Mouse (Mus musculus) MEL (cell line): ENCODE measurements around the gene Hoxa3. TPM values are rescaled to one million over a fixed set of nuclear protein-coding genes. Genes with fewer than 3 reads are reported as not detected.

Experiments used
- DNase-seq: peaks from one replicate; pipeline ENCODE4 v3.0.0; 2011; ENCODE audit warnings: low read depth, low spot score
- H3K27ac ChIP-seq: 2 replicates; pipeline ENCODE4 v1.5.1; 2012; ENCODE audit warnings: low read depth, mild to moderate bottlenecking, control low read depth, low read length, moderate library complexity; ENCODE audit not compliant: control insufficient read depth
- H3K27me3 ChIP-seq, 2 experiments: fragments of 150-350 bp in 1 of 2; sonication (generic) in 1 of 2; 2 replicates each; pipeline ENCODE4 v1.6.1; 2012; ENCODE audit warnings: low read length in 2 of 2, mild to moderate bottlenecking in 2 of 2, improper control_type of control experiment in 1 of 2, moderate library complexity in 1 of 2; ENCODE audit not compliant: insufficient read depth in 2 of 2, control insufficient read depth in 1 of 2
- H3K36me3 ChIP-seq, 2 experiments: 2 replicates each; pipeline ENCODE4 v1.6.1; 2012 to 2014; ENCODE audit warnings: low read length in 2 of 2, improper control_type of control experiment in 1 of 2, inconsistent platforms in 1 of 2, mild to moderate bottlenecking in 1 of 2; ENCODE audit not compliant: insufficient read depth in 2 of 2, control insufficient read depth in 1 of 2
- H3K4me1 ChIP-seq, 2 experiments: fragments of 150-350 bp in 1 of 2; sonication (generic) in 1 of 2; 2 replicates each; pipeline ENCODE4 v1.6.1; 2012; ENCODE audit warnings: low read length in 2 of 2, improper control_type of control experiment in 1 of 2, mild to moderate bottlenecking in 1 of 2; ENCODE audit not compliant: insufficient read depth in 2 of 2, control insufficient read depth in 1 of 2
- H3K4me3 ChIP-seq, 2 experiments: fragments of 150-350 bp in 1 of 2; sonication (generic) in 1 of 2; 2 replicates each; pipeline ENCODE4 v1.5.1; 2012; ENCODE audit warnings: low read depth in 2 of 2, low read length in 2 of 2, mild to moderate bottlenecking in 2 of 2, moderate library complexity in 2 of 2, control low read depth in 1 of 2, improper control_type of control experiment in 1 of 2; ENCODE audit not compliant: control insufficient read depth in 1 of 2, insufficient read depth in 1 of 2
- H3K79me2 ChIP-seq: 2 replicates; pipeline ENCODE4 v1.6.1; 2012; ENCODE audit warnings: mild to moderate bottlenecking, low read length, moderate library complexity; ENCODE audit not compliant: control insufficient read depth, poor library complexity, insufficient read depth
- H3K9ac ChIP-seq: 2 replicates; pipeline ENCODE4 v1.6.1; 2012; ENCODE audit warnings: low read depth, mild to moderate bottlenecking, control low read depth, low read length, moderate library complexity; ENCODE audit not compliant: control insufficient read depth, poor library complexity, severe bottlenecking
- H3K9me3 ChIP-seq: fragments of 150-350 bp; sonication (generic); replicated peaks from 2 replicates; pipeline ENCODE4 v1.6.1; 2012; ENCODE audit warnings: mild to moderate bottlenecking, low read length, improper control_type of control experiment, moderate library complexity; ENCODE audit not compliant: insufficient read depth
- BHLHE40 ChIP-seq: IDR thresholded peaks from 2 replicates; pipeline ENCODE4 v1.6.1; 2012; ENCODE audit warnings: low read depth, mild to moderate bottlenecking, inconsistent platforms, low read length, improper control_type of control experiment, borderline replicate concordance
- CHD1 ChIP-seq: IDR thresholded peaks from 2 replicates; pipeline ENCODE4 v1.6.1; 2012; ENCODE audit warnings: low read depth, mild to moderate bottlenecking, inconsistent platforms, low read length, improper control_type of control experiment
- E2F4 ChIP-seq: IDR thresholded peaks from 2 replicates; pipeline ENCODE4 v1.6.1; 2011; ENCODE audit warnings: low read depth, low read length, improper control_type of control experiment, borderline replicate concordance
- ETS1 ChIP-seq: IDR thresholded peaks from 2 replicates; pipeline ENCODE4 v1.6.1; 2012; ENCODE audit warnings: low read depth, mild to moderate bottlenecking, inconsistent platforms, low read length, improper control_type of control experiment, moderate library complexity
- GABPA ChIP-seq: IDR thresholded peaks from 2 replicates; pipeline ENCODE4 v1.6.1; 2012; ENCODE audit warnings: low read depth, mild to moderate bottlenecking, inconsistent platforms, low read length, improper control_type of control experiment, moderate library complexity
- HCFC1 ChIP-seq: IDR thresholded peaks from 2 replicates; pipeline ENCODE4 v1.6.1; 2012; ENCODE audit warnings: low read depth, mild to moderate bottlenecking, inconsistent platforms, low read length, improper control_type of control experiment, moderate library complexity
- JUND ChIP-seq: IDR thresholded peaks from 2 replicates; pipeline ENCODE4 v1.6.1; 2011; ENCODE audit warnings: low read depth, mild to moderate bottlenecking, improper control_type of control experiment, low read length
- MEF2A ChIP-seq: IDR thresholded peaks from 2 replicates; pipeline ENCODE4 v1.6.1; 2014; ENCODE audit warnings: low read depth, mild to moderate bottlenecking, inconsistent platforms, low read length, improper control_type of control experiment; ENCODE audit not compliant: poor library complexity, insufficient replicate concordance, severe bottlenecking; ENCODE audit errors: extremely low read depth
- MXI1 ChIP-seq: IDR thresholded peaks from 2 replicates; pipeline ENCODE4 v1.6.1; 2011; ENCODE audit warnings: mild to moderate bottlenecking, low read depth, low read length, improper control_type of control experiment
- MYB ChIP-seq: IDR thresholded peaks from 2 replicates; pipeline ENCODE4 v1.6.1; 2011; ENCODE audit warnings: mild to moderate bottlenecking, low read depth, low read length, improper control_type of control experiment
- MYC ChIP-seq: IDR thresholded peaks from 2 replicates; pipeline ENCODE4 v1.6.1; 2011; ENCODE audit warnings: low read depth, mild to moderate bottlenecking, low read length, improper control_type of control experiment, moderate library complexity
- NELFE ChIP-seq: IDR thresholded peaks from 2 replicates; pipeline ENCODE4 v1.6.1; 2011; ENCODE audit warnings: low read depth, low read length, improper control_type of control experiment
- NRF1 ChIP-seq: IDR thresholded peaks from 2 replicates; pipeline ENCODE4 v1.6.1; 2014; ENCODE audit warnings: low read depth, mild to moderate bottlenecking, inconsistent platforms, low read length, improper control_type of control experiment, moderate library complexity; ENCODE audit not compliant: poor library complexity, insufficient read depth, severe bottlenecking
- POLR2A ChIP-seq, 2 experiments: IDR thresholded peaks; 2 replicates each; pipeline ENCODE4 v1.6.1; 2011 to 2012; ENCODE audit warnings: low read length in 2 of 2, mild to moderate bottlenecking in 2 of 2, control low read depth in 1 of 2, improper control_type of control experiment in 1 of 2, low read depth in 1 of 2, moderate library complexity in 1 of 2; ENCODE audit not compliant: control insufficient read depth in 1 of 2, insufficient read depth in 1 of 2, poor library complexity in 1 of 2
- POLR2AphosphoS2 ChIP-seq: IDR thresholded peaks from 2 replicates; pipeline ENCODE4 v1.6.1; 2011; ENCODE audit warnings: low read length, improper control_type of control experiment
- POLR2AphosphoS5 ChIP-seq: IDR thresholded peaks from 2 replicates; pipeline ENCODE4 v1.6.1; 2012; ENCODE audit warnings: low read depth, borderline replicate concordance, mild to moderate bottlenecking, inconsistent platforms, low read length, moderate library complexity, mixed read lengths
- RCOR1 ChIP-seq: IDR thresholded peaks from 2 replicates; pipeline ENCODE4 v1.6.1; 2012; ENCODE audit warnings: low read depth, mild to moderate bottlenecking, inconsistent platforms, low read length, improper control_type of control experiment
- SIN3A ChIP-seq: IDR thresholded peaks from 2 replicates; pipeline ENCODE4 v1.6.1; 2012; ENCODE audit warnings: low read length, improper control_type of control experiment, inconsistent platforms
- TAL1 ChIP-seq: IDR thresholded peaks from 2 replicates; pipeline ENCODE4 v1.6.1; 2012; ENCODE audit warnings: mild to moderate bottlenecking, inconsistent platforms, low read length, moderate library complexity, mixed read lengths
- TBP ChIP-seq: IDR thresholded peaks from 2 replicates; pipeline ENCODE4 v1.8.0; 2011; ENCODE audit warnings: low read depth, low read length, improper control_type of control experiment
- TCF12 ChIP-seq: IDR thresholded peaks from 2 replicates; pipeline ENCODE4 v1.6.1; 2014; ENCODE audit warnings: low read depth, mild to moderate bottlenecking, inconsistent platforms, low read length, improper control_type of control experiment, moderate library complexity
- UBTF ChIP-seq: IDR thresholded peaks from 2 replicates; pipeline ENCODE4 v1.6.1; 2012; ENCODE audit warnings: low read depth, mild to moderate bottlenecking, inconsistent platforms, low read length, improper control_type of control experiment, moderate library complexity, borderline replicate concordance; ENCODE audit not compliant: insufficient read depth
- USF1 ChIP-seq: IDR thresholded peaks from 2 replicates; pipeline ENCODE4 v1.6.1; 2014; ENCODE audit warnings: low read depth, mild to moderate bottlenecking, inconsistent platforms, low read length, improper control_type of control experiment, moderate library complexity
- USF2 ChIP-seq, 2 experiments: IDR thresholded peaks; 2 replicates each; pipeline ENCODE4 v1.6.1; 2011 to 2012; ENCODE audit warnings: improper control_type of control experiment in 2 of 2, low read length in 2 of 2, borderline replicate concordance in 1 of 2, inconsistent platforms in 1 of 2, low read depth in 1 of 2, mild to moderate bottlenecking in 1 of 2; ENCODE audit not compliant: insufficient read depth in 1 of 2
- ZC3H11A ChIP-seq: IDR thresholded peaks from 2 replicates; pipeline ENCODE4 v1.6.1; 2012; ENCODE audit warnings: low read depth, mild to moderate bottlenecking, inconsistent platforms, low read length, improper control_type of control experiment
- ZMIZ1 ChIP-seq: IDR thresholded peaks from 2 replicates; pipeline ENCODE4 v1.6.1; 2012; ENCODE audit warnings: low read depth, mild to moderate bottlenecking, inconsistent platforms, low read length, improper control_type of control experiment, moderate library complexity
- polyA plus RNA-seq, 2 experiments: library from polyadenylated mRNA; stranded (reverse) in 1 of 2; unstranded in 1 of 2; fragments of >175 nt in 1 of 2; fragments of >200 nt in 1 of 2; gene quantifications; 2 replicates each; pipeline versions ENCODE4 v1.2.1 to v1.2.4; 2012; ENCODE audit warnings: low replicate concordance in 2 of 2, low read depth in 1 of 2; ENCODE audit not compliant: insufficient read length in 2 of 2, insufficient read depth in 1 of 2, missing spikeins in 1 of 2
- total RNA-seq: library from RNA; depleted of rRNA; stranded (reverse); fragments of 300-350 nt; gene quantifications from 2 replicates; pipeline ENCODE4 v1.2.3, GENCODE M21; 2012

The Hoxa3 gene
- total and polyA plus RNA-seq, 3 experiments: not detected

GRCm38 (mm10) chr6:52180726-52181125 lies 32.4 kb downstream of the Hoxa3 start:
- TF ChIP-seq MYB: no peak
- no peak for TF ChIP-seq E2F4
- no peak for TF ChIP-seq MXI1
- no peak for TF ChIP-seq POLR2A (IDR thresholded peaks at IDR 0.05; ENCODE audit: control insufficient read depth in 1 of 2, insufficient read depth in 1 of 2, low read depth in 1 of 2, low read length in 2 of 2, poor library complexity in 1 of 2)
- TF ChIP-seq TCF12: no peak
- TF ChIP-seq TAL1: no peak
- no peak for TF ChIP-seq MEF2A
- no peak for TF ChIP-seq USF2 (IDR thresholded peaks at IDR 0.05; ENCODE audit: borderline replicate concordance in 1 of 2, insufficient read depth in 1 of 2, low read depth in 1 of 2, low read length in 2 of 2)
- no peak for TF ChIP-seq NRF1
- no peak for TF ChIP-seq BHLHE40
- no peak for TF ChIP-seq ZMIZ1
- no peak for TF ChIP-seq CHD1
- no peak for TF ChIP-seq SIN3A
- TF ChIP-seq UBTF: no peak
- TF ChIP-seq POLR2AphosphoS5: no peak
- TF ChIP-seq ETS1: no peak
- TF ChIP-seq POLR2AphosphoS2: no peak
- no peak for TF ChIP-seq NELFE
- TF ChIP-seq MYC: no peak
- TF ChIP-seq JUND: no peak
- no peaks in the 10 kb centered on the region for H3K36me3 ChIP-seq
- no peaks in the 10 kb centered on the region for H3K9me3 ChIP-seq
- no peak overlapping the region for H3K9ac ChIP-seq
- no peaks in the 10 kb centered on the region for H3K4me1 ChIP-seq
- H3K79me2 ChIP-seq: no peaks in the 10 kb centered on the region
- no peak for DNase-seq
- no peak overlapping the region for H3K4me3 ChIP-seq
- H3K27ac ChIP-seq: no peak overlapping the region
- H3K27me3 ChIP-seq: no peaks in the 10 kb centered on the region

- no peaks in the 10 kb centered on the region for H3K79me2 ChIP-seq
- H3K36me3 ChIP-seq: no peaks in the 10 kb centered on the region
- no peak for TF ChIP-seq TBP
- no peak for TF ChIP-seq RCOR1
- no peak for TF ChIP-seq USF2 (IDR thresholded peaks at IDR 0.05; ENCODE audit: borderline replicate concordance in 1 of 2, insufficient read depth in 1 of 2, low read depth in 1 of 2, low read length in 2 of 2)
- no peak for TF ChIP-seq SIN3A
- TF ChIP-seq MYC: no peak
- no peak for TF ChIP-seq HCFC1
- TF ChIP-seq GABPA: no peak
- no peak for TF ChIP-seq ZC3H11A
- no peak for TF ChIP-seq USF1
- no peak for TF ChIP-seq MXI1
- TF ChIP-seq, all 39 proteins: peak for 0
- DNase-seq: no peak
- Histone ChIP-seq H3K4me3 (no peak overlapping the region), H3K27me3 (no peaks in the 10 kb centered on the region), H3K4me1 (no peaks in the 10 kb centered on the region), H3K9ac (no peak overlapping the region), H3K27ac (no peak overlapping the region), H3K9me3 (no peaks in the 10 kb centered on the region)
Observed at GRCm38 (mm10) chr6:52180213-52180710, 32.9 kb downstream of the Hoxa3 start.
